11 mouse cellular contexts compared by ENCODE assay signal in the genomic region with DNA sequence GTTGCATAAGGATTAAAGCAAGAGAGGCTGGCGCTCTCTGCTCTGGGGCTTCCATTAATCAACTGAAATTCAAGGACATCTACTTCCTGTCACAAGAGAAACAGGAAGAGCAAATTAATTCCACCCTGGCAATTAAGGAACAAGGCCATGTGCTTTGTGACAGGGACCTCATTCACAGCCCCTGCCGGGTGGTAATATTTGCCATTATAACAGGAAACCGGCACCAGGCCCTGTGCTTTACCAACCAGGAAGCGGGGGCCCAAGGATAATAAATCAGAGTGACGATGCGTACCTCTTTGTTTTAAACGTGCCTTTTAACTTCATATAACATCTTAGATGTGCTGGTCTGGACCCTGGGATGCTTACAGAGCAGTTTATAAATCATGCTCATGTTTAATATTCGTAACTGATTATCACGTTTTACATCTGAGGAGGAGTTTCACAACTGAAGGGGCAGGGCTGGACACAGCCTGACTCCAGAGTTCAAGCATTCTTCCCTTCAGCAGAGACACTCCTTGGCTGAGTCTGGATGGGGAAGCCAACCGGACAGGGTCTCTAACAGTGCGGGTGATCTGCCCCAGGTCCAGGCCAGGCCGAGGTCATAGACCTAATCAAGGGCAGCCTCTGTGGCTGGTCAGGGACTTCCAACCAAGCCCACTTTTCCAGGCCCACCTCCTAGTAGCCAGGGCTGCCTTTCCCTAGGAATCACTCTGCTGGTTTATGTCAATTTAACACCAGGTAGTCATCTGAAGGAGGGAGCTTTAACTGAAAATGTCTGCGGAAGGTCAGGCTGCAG. TPM values are rescaled to one million over a fixed set of nuclear protein-coding genes. Genes with fewer than 3 reads are reported as not detected.
DNase-seq lines count a peak whose midpoint lies in the region; ATAC-seq lines count a peak whose summit lies in the region.
"Had no signal": no experiment of that assay in that cellular context is flagged by ENCODE, and none has a peak within 500 bp of the region (broad histone marks: within the 10 kb centered on the region; RNA-seq: fewer than 3 reads in every experiment).

No protein-coding gene starts in this region.

- H3K4me1 ChIP-seq in heart, embryonic 13.5 days = peaks cover 49% of the 10 kb centered on the region
- H3K4me1 ChIP-seq in limb, embryonic 12.5 days (replicated peaks) = peaks cover 65% of the 10 kb centered on the region
- peaks cover 19% of the 10 kb centered on the region for H3K4me1 ChIP-seq in neural tube, embryonic 14.5 days (ENCODE audit: control insufficient read depth, insufficient read depth, low read length)

- WGBS in heart, embryonic 13.5 days = 58% methylated on average over 13 of the region's 13 CpGs
- 14% methylated on average over 13 of the region's 13 CpGs for WGBS in limb, embryonic 12.5 days
- 36% methylated on average over 13 of the region's 13 CpGs for WGBS in neural tube, embryonic 14.5 days

- 0 out of 2 replicates have a peak overlapping the region, but pooled peaks have one; percentile 20 for H3K27ac ChIP-seq in heart, embryonic 13.5 days (replicated peaks)
- H3K27ac ChIP-seq in limb, embryonic 12.5 days = peak overlapping the region; percentile 81
- 0 out of 2 replicates have a peak overlapping the region, but pooled peaks have one; percentile 5 for H3K27ac ChIP-seq in neural tube, embryonic 14.5 days (ENCODE audit: low read depth, low read length)

- 0 out of 2 replicates have a peak, but pooled peaks cover 5% of the 10 kb centered on the region for H3K27me3 ChIP-seq in heart, embryonic 13.5 days (replicated peaks)
- no peaks in the 10 kb centered on the region for H3K27me3 ChIP-seq in limb, embryonic 12.5 days
- H3K27me3 ChIP-seq in neural tube, embryonic 14.5 days (ENCODE audit: control insufficient read depth, insufficient read depth, low read length) = no peaks in the 10 kb centered on the region

- H3K4me3 ChIP-seq in heart, embryonic 13.5 days = no peak overlapping the region
- H3K4me3 ChIP-seq in limb, embryonic 12.5 days (replicated peaks) = no peak overlapping the region
- no peak overlapping the region for H3K4me3 ChIP-seq in neural tube, embryonic 14.5 days (ENCODE audit: low read depth, low read length)

- ATAC-seq in heart, embryonic 13.5 days (ENCODE audit: extremely low read depth, insufficient number of reproducible peaks, low FRiP score, low TSS enrichment) = no peak
- peak; percentile 81 for ATAC-seq in hematopoietic stem cell, adult 5-6 weeks (replicated peaks in 1 of 2; ENCODE audit: insufficient read depth in 1 of 2, low FRiP score in 2 of 2, low TSS enrichment in 1 of 2, low read depth in 1 of 2, poor library complexity in 2 of 2, severe bottlenecking in 2 of 2)
- ATAC-seq in limb, embryonic 12.5 days (ENCODE audit: insufficient number of reproducible peaks, insufficient read depth, low FRiP score, low TSS enrichment, low read depth) = peak; percentile 20; the same call in 1 of the 2 replicates
- ATAC-seq in neural tube, embryonic 14.5 days (ENCODE audit: low read depth) = no peak

- no peaks in the 10 kb centered on the region for H3K9me3 ChIP-seq in heart, embryonic 13.5 days
- no peaks in the 10 kb centered on the region for H3K9me3 ChIP-seq in limb, embryonic 12.5 days
- no peaks in the 10 kb centered on the region for H3K9me3 ChIP-seq in neural tube, embryonic 14.5 days (ENCODE audit: control insufficient read depth, low read length)

- H3K4me2 ChIP-seq in heart, embryonic 13.5 days = no peak overlapping the region
- 0 out of 2 replicates have a peak overlapping the region, but pooled peaks have one; percentile 27 for H3K4me2 ChIP-seq in limb, embryonic 12.5 days
- H3K4me2 ChIP-seq in neural tube, embryonic 14.5 days (ENCODE audit: low read depth, low read length) = no peak overlapping the region

- peaks cover 21% of the 10 kb centered on the region for H3K36me3 ChIP-seq in heart, embryonic 13.5 days
- H3K36me3 ChIP-seq in limb, embryonic 12.5 days = no peaks in the 10 kb centered on the region; the same call in 1 of the 2 replicates
- no peaks in the 10 kb centered on the region for H3K36me3 ChIP-seq in neural tube, embryonic 14.5 days (ENCODE audit: control insufficient read depth, insufficient read depth, low read length)

- H3K9ac ChIP-seq in heart, embryonic 13.5 days = 0 out of 2 replicates have a peak overlapping the region, but pooled peaks have one; percentile 19
- peak overlapping the region; percentile 19; the same call in 1 of the 2 replicates for H3K9ac ChIP-seq in limb, embryonic 12.5 days (replicated peaks)
- no peak overlapping the region for H3K9ac ChIP-seq in neural tube, embryonic 14.5 days (replicated peaks; ENCODE audit: low read depth, low read length)

- no peak for DNase-seq in heart, postnatal 4 days
- DNase-seq in gastrocnemius, postnatal 4 days (ENCODE audit: low spot score in 2 of 2) = no peak
- no peak for DNase-seq in layer of hippocampus, adult 9-10 months (ENCODE audit: low spot score)
- no peak for DNase-seq in B cell, adult 2 months
- DNase-seq: gastrocnemius, postnatal 36 days had no signal

RNA-seq across cellular contexts. Expression of a gene that starts 38.2 kb away (rescaled TPM):
- 327 TPM in 2 replicates for polyA plus RNA-seq in heart, embryonic 13.5 days (2015; fragmentation: Nextera tagmentation; extraction: Ambion mirVana)
- 100 to 1,000 TPM; 137 to 148 TPM for total RNA-seq in heart, postnatal 4 days (2021)
- 165 and 184 TPM in 2 replicates for total RNA-seq in hematopoietic stem cell, adult 5-6 weeks (2017)
- 336 and 348 TPM in 2 replicates for polyA plus RNA-seq in limb, embryonic 12.5 days (2016; fragmentation: Nextera tagmentation; extraction: Ambion mirVana)
- polyA plus RNA-seq in neural tube, embryonic 14.5 days (2014; fragmentation: Nextera tagmentation; extraction: Ambion mirVana) = 399 and 419 TPM in 2 replicates
- 100 to 1,000 TPM; 142 to 149 TPM for total RNA-seq in gastrocnemius, postnatal 4 days (2021)

RNA-seq across cellular contexts. Expression of a gene that starts 38.9 kb away (rescaled TPM):
- 14.5 and 15.2 TPM in 2 replicates for polyA plus RNA-seq in heart, embryonic 13.5 days (2015; fragmentation: Nextera tagmentation; extraction: Ambion mirVana)
- total RNA-seq in heart, postnatal 4 days (2021) = 10 to 100 TPM; 13.1 to 14.9 TPM
- total RNA-seq in hematopoietic stem cell, adult 5-6 weeks (2017) = 15.3 and 271 TPM in 2 replicates
- polyA plus RNA-seq in limb, embryonic 12.5 days (2016; fragmentation: Nextera tagmentation; extraction: Ambion mirVana) = 18.6 and 24.7 TPM in 2 replicates
- polyA plus RNA-seq in neural tube, embryonic 14.5 days (2014; fragmentation: Nextera tagmentation; extraction: Ambion mirVana) = 22.7 and 56.4 TPM in 2 replicates
- 10 to 100 TPM; 17.8 to 21.4 TPM for total RNA-seq in gastrocnemius, postnatal 4 days (2021)

RNA-seq across cellular contexts. Expression of a gene that starts 43.3 kb away (rescaled TPM):
- polyA plus RNA-seq in heart, embryonic 13.5 days (2015; fragmentation: Nextera tagmentation; extraction: Ambion mirVana) = not detected in 2 replicates
- total RNA-seq in heart, postnatal 4 days (2021) = not detected
- total RNA-seq in hematopoietic stem cell, adult 5-6 weeks (2017) = not detected in 2 replicates
- not detected in 2 replicates for polyA plus RNA-seq in limb, embryonic 12.5 days (2016; fragmentation: Nextera tagmentation; extraction: Ambion mirVana)
- polyA plus RNA-seq in neural tube, embryonic 14.5 days (2014; fragmentation: Nextera tagmentation; extraction: Ambion mirVana) = not detected in 2 replicates
- not detected for total RNA-seq in gastrocnemius, postnatal 4 days (2021)
- total RNA-seq: gastrocnemius, postnatal 36 days had no signal
- polyA plus RNA-seq: liver, embryonic 16.5 days; testis, adult 2 months had no signal

Comparison
In these comparisons a context has a peak if more than half of its experiments do, and no peak if none do; other contexts are left out.
1. ATAC-seq: peak in hematopoietic stem cell, adult 5-6 weeks (2 of 2) and limb, embryonic 12.5 days (single experiment); none in heart, embryonic 13.5 days (single experiment) and neural tube, embryonic 14.5 days (single experiment).
2. H3K27ac ChIP-seq: peak in every context shown above with its lines; median percentile 81 in limb, embryonic 12.5 days; 20 in heart, embryonic 13.5 days; 5 in neural tube, embryonic 14.5 days.